Mouse (Mus musculus): ENCODE results near the gene Lap3. TPM values are rescaled to one million over a fixed set of nuclear protein-coding genes. Genes with fewer than 3 reads are reported as not detected.

Gene Lap3
- total RNA-seq, 2 experiments from 2014 or later = 84.4 to 84.7 TPM

Other genes starting within 250 kb of the Lap3 start
- gene Qdpr, start 43.1 kb upstream of the Lap3 start, total RNA-seq (2021) = 100 to 1,000 TPM; 157 to 158 TPM
- not detected for gene Clrn2, start 39.6 kb upstream of the Lap3 start, total RNA-seq (2021)
- gene Med28, start 26.9 kb downstream of the Lap3 start, total RNA-seq (2021) = 10 to 100 TPM; 89.3 to 94.4 TPM
- 1 to 10 TPM; 1.2 to 1.8 TPM for gene Fam184b, start 146.2 kb downstream of the Lap3 start, total RNA-seq (2021)
- 10 to 100 TPM; 16.7 to 21.4 TPM for gene Ncapg, start 176.5 kb downstream of the Lap3 start, total RNA-seq (2021)

Data from adrenal gland, postnatal 4 days (tissue).